Mouse (Mus musculus) liver, embryonic 14.5 days (tissue): Measurements from ENCODE around the gene Rab21.

Experiments used
- CTCF ChIP-seq: IDR thresholded peaks from 2 replicates; pipeline ENCODE4 v1.5.1; 2016; ENCODE audit warnings: antibody characterized with exemption, low read depth, control low read depth
- EP300 ChIP-seq: IDR thresholded peaks from 2 replicates; pipeline ENCODE4 v1.6.1; 2016; ENCODE audit warnings: antibody characterized with exemption, low read depth

GRCm38 (mm10) chr10:115312732-115313131 is 2.7 kb downstream of the Rab21 start:
- TF ChIP-seq CTCF: no peak
- TF ChIP-seq EP300: no peak
